Mouse (Mus musculus): ENCODE measurements around the gene Smarcc2.
"Not testable (repeated sequence)": the region's sequence is repeated elsewhere in the genome, so short reads cannot be mapped to it uniquely, and the experiment has no call there.

Smarcc2 gene

GRCm38 (mm10) chr10:128494667-128495245 lies 35.7 kb downstream of the Smarcc2 start:
- DNase-seq, result no peak

GRCm38 (mm10) chr10:128495270-128495669 lies 36.2 kb downstream of the Smarcc2 start:
- no peak for DNase-seq

- DNase-seq, result no peak
Observed at GRCm38 (mm10) chr10:128495903-128496302, 36.9 kb downstream of the Smarcc2 start.

- DNase-seq, result no peak
Observed at GRCm38 (mm10) chr10:128496509-128497077, 37.5 kb downstream of the Smarcc2 start.

GRCm38 (mm10) chr10:128497134-128497737 lies 38.2 kb downstream of the Smarcc2 start:
- DNase-seq, result no peak

GRCm38 (mm10) chr10:128498590-128498989 lies 39.5 kb downstream of the Smarcc2 start, which contains the start of gene Myl6b:
Gene Myl6b (minus strand): TSS chr10:128498685.
- peak; percentile 90 for DNase-seq

- peak; percentile 65 for DNase-seq
Observed at GRCm38 (mm10) chr10:128499116-128499671, 40.1 kb downstream of the Smarcc2 start.

GRCm38 (mm10) chr10:128502341-128502740 lies 43.3 kb downstream of the Smarcc2 start:
- DNase-seq, result no peak

GRCm38 (mm10) chr10:128503532-128503931 lies 44.5 kb downstream of the Smarcc2 start:
- no peak for DNase-seq

- no peak for DNase-seq
Observed at GRCm38 (mm10) chr10:128504012-128504411, 45.0 kb downstream of the Smarcc2 start.

- DNase-seq, result no peak
Observed at GRCm38 (mm10) chr10:128504641-128505370, 45.8 kb downstream of the Smarcc2 start.

- not testable (repeated sequence) for DNase-seq
Observed at GRCm38 (mm10) chr10:128505371-128505667, 46.3 kb downstream of the Smarcc2 start.

- no peak for DNase-seq
Observed at GRCm38 (mm10) chr10:128505974-128506373, 46.9 kb downstream of the Smarcc2 start.

GRCm38 (mm10) chr10:128508260-128508659 lies 49.2 kb downstream of the Smarcc2 start:
- DNase-seq, result no peak

GRCm38 (mm10) chr10:128509203-128509602 lies 50.2 kb downstream of the Smarcc2 start:
- DNase-seq, result no peak

- DNase-seq, result no peak
Observed at GRCm38 (mm10) chr10:128509831-128510230, 50.8 kb downstream of the Smarcc2 start.

GRCm38 (mm10) chr10:128510301-128510700 lies 51.3 kb downstream of the Smarcc2 start:
- DNase-seq, result no peak

- no peak for DNase-seq
Observed at GRCm38 (mm10) chr10:128511189-128511588, 52.1 kb downstream of the Smarcc2 start.

GRCm38 (mm10) chr10:128511761-128512160 lies 52.7 kb downstream of the Smarcc2 start:
- DNase-seq, result no peak

- DNase-seq, result no peak
Observed at GRCm38 (mm10) chr10:128515044-128515443, 56.0 kb downstream of the Smarcc2 start.

GRCm38 (mm10) chr10:128516029-128516428 lies 57.0 kb downstream of the Smarcc2 start:
- no peak for DNase-seq

GRCm38 (mm10) chr10:128516677-128517076 lies 57.6 kb downstream of the Smarcc2 start:
- DNase-seq, result no peak

GRCm38 (mm10) chr10:128518833-128519232 lies 59.8 kb downstream of the Smarcc2 start:
- DNase-seq, result peak; percentile 31

- no peak for DNase-seq
Observed at GRCm38 (mm10) chr10:128520591-128520990, 61.5 kb downstream of the Smarcc2 start.
